Mouse (Mus musculus): Measurements from ENCODE around the gene Gm20403.
"Not testable (repeated sequence)": the region's sequence is repeated elsewhere in the genome, so short reads cannot be mapped to it uniquely, and the experiment has no call there.

Gene Gm20403

GRCm38 (mm10) chr12:54993246-54994067 is 7.1 kb upstream of the Gm20403 start:
- no peak for ATAC-seq (ENCODE audit: insufficient number of reproducible peaks, low FRiP score, low TSS enrichment)

- no peak for ATAC-seq (ENCODE audit: insufficient number of reproducible peaks, low FRiP score, low TSS enrichment)
Observed at GRCm38 (mm10) chr12:54992814-54993213, 6.5 kb upstream of the Gm20403 start.

DNA sequence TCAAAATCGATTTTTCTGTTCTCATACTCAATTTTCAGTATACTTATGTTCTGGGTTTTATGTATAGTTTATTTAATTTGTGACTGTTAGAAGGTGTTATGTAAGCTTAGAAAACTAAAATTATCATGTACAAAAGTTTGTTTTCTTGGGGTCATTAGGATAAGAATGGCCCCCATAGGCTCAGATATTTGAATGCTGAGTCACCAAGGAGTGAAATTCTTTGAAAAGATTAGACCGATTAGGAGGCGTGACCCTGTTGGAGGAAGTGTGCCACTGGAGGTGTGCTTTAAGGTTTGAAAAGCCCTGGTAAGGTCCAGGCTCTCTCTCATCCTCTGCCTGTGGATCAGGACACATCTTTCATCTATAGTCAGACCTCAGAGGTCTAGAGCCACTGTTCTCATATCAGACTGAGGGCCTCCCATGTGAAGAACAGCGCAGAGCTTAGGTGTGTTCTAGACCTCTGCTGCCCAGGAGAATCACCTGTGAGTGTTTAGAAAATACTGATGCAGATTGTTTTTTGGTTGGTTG is 2.1 kb upstream of the Gm20403 start:
- ATAC-seq (ENCODE audit: insufficient number of reproducible peaks, low FRiP score, low TSS enrichment) = no peak

- no peak for ATAC-seq (ENCODE audit: insufficient number of reproducible peaks, low FRiP score, low TSS enrichment)
Observed at GRCm38 (mm10) chr12:54987156-54987555, 827 bp upstream of the Gm20403 start.

DNA sequence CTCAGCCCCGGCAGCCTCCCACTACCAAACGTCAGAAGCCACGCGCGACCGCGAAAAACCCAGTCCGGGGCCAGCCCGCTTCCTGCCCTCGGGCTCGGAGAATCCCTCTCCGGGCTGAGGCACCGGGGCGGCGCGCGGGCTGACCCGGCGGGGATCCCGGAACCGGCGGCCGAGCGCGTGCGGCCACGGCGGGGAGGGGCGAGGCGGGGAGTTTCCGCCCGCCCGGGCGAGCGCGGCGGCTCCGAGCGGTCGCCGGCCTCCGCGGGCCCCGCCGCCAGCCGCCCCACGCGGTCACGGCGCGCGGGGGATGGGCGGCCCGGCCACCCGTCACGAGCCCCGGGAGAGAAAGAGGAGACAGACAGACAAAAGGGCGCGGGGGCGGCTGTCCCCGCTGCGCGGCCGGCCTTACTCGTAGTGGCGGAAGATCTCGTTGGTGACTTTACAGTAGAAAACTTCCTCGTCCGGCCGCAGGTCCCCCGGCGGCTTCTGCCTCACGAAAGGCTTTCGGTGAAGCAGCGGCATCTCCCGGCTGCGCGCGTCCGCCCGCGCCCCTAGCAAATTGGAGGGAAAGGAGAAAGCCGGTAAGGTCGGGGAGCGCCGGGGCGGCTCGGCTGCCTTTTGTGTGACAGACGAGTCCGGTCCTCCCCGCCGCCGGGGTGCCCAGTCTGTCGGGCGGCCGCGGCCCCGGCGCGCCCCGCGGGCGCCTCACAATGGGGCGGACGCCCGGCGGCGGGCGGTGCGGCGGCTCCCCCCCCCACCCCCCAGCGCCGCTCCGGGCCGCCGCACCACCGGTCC is 875 bp downstream of the Gm20403 start:
- peak; percentile 36; the same call in 1 of the 2 replicates for ATAC-seq (ENCODE audit: insufficient number of reproducible peaks, low FRiP score, low TSS enrichment)

DNA sequence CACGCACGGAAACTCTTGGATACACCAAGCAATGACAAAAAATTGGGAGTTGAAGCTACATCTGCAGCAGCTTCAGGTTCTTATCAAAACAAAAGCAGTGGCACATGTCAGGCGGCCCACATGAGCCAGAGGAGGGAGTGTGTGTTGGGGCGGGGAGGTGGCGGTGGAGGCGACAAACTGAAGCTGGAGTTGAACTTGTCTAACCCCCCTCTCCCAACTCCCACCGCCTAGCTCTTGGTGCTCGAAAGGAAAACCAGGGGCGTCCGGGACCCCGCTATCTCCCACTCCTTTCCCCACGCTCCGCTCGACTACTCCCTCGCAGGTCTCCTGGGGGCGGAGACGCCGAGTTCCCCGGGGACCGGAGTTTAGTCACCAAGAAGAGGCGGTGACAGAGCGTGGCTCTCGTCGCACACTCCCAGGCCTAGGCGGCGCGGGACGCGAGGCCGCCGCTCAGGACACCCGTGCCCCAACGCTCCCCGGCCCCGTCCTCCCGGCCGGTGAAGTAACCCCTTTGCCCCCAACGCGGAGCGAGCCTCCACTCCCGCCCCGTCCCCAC is 1.6 kb downstream of the Gm20403 start:
- ATAC-seq (ENCODE audit: insufficient number of reproducible peaks, low FRiP score, low TSS enrichment) = peak; percentile 39; the same call in 1 of the 2 replicates

- no peak for ATAC-seq (ENCODE audit: insufficient number of reproducible peaks, low FRiP score, low TSS enrichment)
Observed at GRCm38 (mm10) chr12:54982935-54983715, 3.2 kb downstream of the Gm20403 start.

- no peak for ATAC-seq (ENCODE audit: insufficient number of reproducible peaks, low FRiP score, low TSS enrichment)
Observed at GRCm38 (mm10) chr12:54981962-54982361, 4.4 kb downstream of the Gm20403 start.

- no peak for ATAC-seq (ENCODE audit: insufficient number of reproducible peaks, low FRiP score, low TSS enrichment)
Observed at GRCm38 (mm10) chr12:54980939-54981338, 5.4 kb downstream of the Gm20403 start.

GRCm38 (mm10) chr12:54980532-54980931 is 5.8 kb downstream of the Gm20403 start:
- no peak for ATAC-seq (ENCODE audit: insufficient number of reproducible peaks, low FRiP score, low TSS enrichment)

DNA sequence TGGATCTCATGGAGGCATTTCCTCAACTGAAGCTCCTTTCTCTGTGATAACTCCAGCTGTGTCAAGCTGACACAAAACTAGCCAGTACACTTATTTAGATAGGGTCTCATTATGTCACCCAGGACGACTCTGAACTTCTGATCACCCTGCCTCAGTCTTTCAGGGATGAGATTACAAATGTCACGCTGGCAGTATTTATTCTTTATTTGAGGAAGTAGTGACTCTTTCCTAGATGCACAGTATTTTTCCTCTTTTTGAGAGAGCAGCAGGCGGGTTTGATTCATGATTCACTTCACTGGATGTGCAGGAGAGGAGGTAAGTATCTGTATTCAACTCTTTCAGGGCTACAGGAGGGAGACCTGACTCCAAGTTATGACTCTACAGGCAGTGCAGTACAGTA is 17.3 kb downstream of the Gm20403 start:
- no peak for ATAC-seq (ENCODE audit: insufficient number of reproducible peaks, low FRiP score, low TSS enrichment)

GRCm38 (mm10) chr12:54965532-54966160 is 20.7 kb downstream of the Gm20403 start:
- ATAC-seq (ENCODE audit: insufficient number of reproducible peaks, low FRiP score, low TSS enrichment) = no peak

GRCm38 (mm10) chr12:54959569-54959968 is 26.8 kb downstream of the Gm20403 start:
- no peak for ATAC-seq (ENCODE audit: insufficient number of reproducible peaks, low FRiP score, low TSS enrichment)

GRCm38 (mm10) chr12:54956974-54957373 is 29.4 kb downstream of the Gm20403 start:
- ATAC-seq (ENCODE audit: insufficient number of reproducible peaks, low FRiP score, low TSS enrichment) = no peak

DNA sequence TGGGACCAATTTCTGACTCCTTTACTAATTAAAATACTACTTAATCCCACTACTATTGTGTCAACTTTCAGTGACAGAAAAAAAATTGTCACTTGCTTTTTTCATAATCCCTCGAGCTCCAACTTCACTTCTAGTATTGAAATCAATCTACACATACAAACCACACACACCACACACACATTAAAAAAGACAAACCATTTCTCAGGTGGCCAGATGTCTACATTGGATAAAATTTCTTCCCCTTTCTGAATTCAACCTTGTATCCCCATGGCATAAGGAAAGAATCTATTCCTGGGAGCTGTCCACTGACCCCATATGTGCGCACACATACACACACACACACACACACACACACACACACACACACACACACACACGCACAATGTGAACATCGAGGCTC is 29.9 kb downstream of the Gm20403 start:
- no peak for ATAC-seq (ENCODE audit: insufficient number of reproducible peaks, low FRiP score, low TSS enrichment)

- no peak for ATAC-seq (ENCODE audit: insufficient number of reproducible peaks, low FRiP score, low TSS enrichment)
Observed at GRCm38 (mm10) chr12:54946116-54946515, 40.2 kb downstream of the Gm20403 start.

DNA sequence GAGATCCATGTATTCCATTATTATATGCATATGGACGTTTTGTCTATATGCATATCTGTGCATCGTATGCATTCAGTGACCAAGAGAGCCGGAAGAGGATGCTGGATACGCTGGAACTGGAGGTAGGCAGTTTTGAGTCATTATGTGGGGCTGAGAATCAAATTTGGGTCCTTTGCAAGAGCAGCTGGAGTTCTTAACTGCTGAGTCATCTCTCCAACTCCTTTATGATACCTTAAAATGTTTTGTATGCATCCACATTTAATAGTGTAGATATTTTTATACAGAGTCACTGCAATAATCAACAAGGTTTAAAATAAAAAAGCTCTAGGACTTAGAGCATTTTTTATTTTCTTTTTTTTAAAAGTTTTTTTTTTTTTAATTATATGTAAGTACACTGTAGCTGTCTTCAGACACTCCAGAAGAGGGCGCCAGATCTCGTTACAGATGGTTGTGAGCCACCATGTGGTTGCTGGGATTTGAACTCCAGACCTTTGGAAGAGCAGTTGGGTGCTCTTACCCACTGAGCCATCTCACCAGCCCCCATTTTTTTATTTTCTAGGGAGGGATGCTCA is 43.7 kb downstream of the Gm20403 start:
- ATAC-seq (ENCODE audit: insufficient number of reproducible peaks, low FRiP score, low TSS enrichment) = not testable (repeated sequence)

GRCm38 (mm10) chr12:54937581-54938343 is 48.6 kb downstream of the Gm20403 start:
- ATAC-seq (ENCODE audit: insufficient number of reproducible peaks, low FRiP score, low TSS enrichment) = not testable (repeated sequence)
